Mouse (Mus musculus) hindbrain, embryonic 12.5 days (tissue): ENCODE measurements around the gene P3h2. TPM values are rescaled to one million over a fixed set of nuclear protein-coding genes. Genes with fewer than 3 reads are reported as not detected.

Source experiments
- ATAC-seq: fragments of 200-750 bp; cut with Nextera tagmentation; 2 replicates; pipeline ENCODE4 v1.8.0; 2017; ENCODE audit warnings: moderate TSS enrichment; ENCODE audit not compliant: low FRiP score
- H3K27ac ChIP-seq: fragments of 300-500 bp; sonication (generic); 2 replicates; pipeline ENCODE4 v1.5.1; 2016; ENCODE audit warnings: mild to moderate bottlenecking
- H3K27me3 ChIP-seq: fragments of 300-500 bp; sonication (generic); 2 replicates; pipeline ENCODE4 v1.6.1; 2016; ENCODE audit warnings: mild to moderate bottlenecking
- H3K36me3 ChIP-seq: fragments of 300-500 bp; sonication (generic); 2 replicates; pipeline ENCODE4 v1.6.1; 2016; ENCODE audit warnings: mild to moderate bottlenecking
- H3K4me1 ChIP-seq: fragments of 300-500 bp; sonication (generic); 2 replicates; pipeline ENCODE4 v1.6.1; 2016
- H3K4me2 ChIP-seq: fragments of 300-500 bp; sonication (generic); replicated peaks from 2 replicates; pipeline ENCODE4 v1.6.1; 2016; ENCODE audit warnings: mild to moderate bottlenecking
- H3K4me3 ChIP-seq: fragments of 300-500 bp; sonication (generic); 2 replicates; pipeline ENCODE4 v1.5.1; 2016; ENCODE audit warnings: mild to moderate bottlenecking
- H3K9ac ChIP-seq: fragments of 300-500 bp; sonication (generic); 2 replicates; pipeline ENCODE4 v1.6.1; 2016; ENCODE audit warnings: mild to moderate bottlenecking, moderate library complexity
- H3K9me3 ChIP-seq: fragments of 300-500 bp; sonication (generic); replicated peaks from 2 replicates; pipeline ENCODE4 v1.6.1; 2016; ENCODE audit warnings: mild to moderate bottlenecking
- WGBS: fragments of 180-500 bp; shearing (Covaris S2); methylation state at CpG from one replicate; pipeline ENCODE4 v1.1.7; 2016; 5-methylcytosine and 5-hydroxymethylcytosine counted together
- polyA plus RNA-seq: library from polyadenylated mRNA; unstranded; fragments of >200 nt; fragmentation: Nextera tagmentation; extraction: Ambion mirVana; gene quantifications from 2 replicates; pipeline ENCODE4 v1.2.1, GENCODE M21; 2016

The P3h2 gene
- polyA plus RNA-seq, result 2.3 and 3.5 TPM in 2 replicates

DNA sequence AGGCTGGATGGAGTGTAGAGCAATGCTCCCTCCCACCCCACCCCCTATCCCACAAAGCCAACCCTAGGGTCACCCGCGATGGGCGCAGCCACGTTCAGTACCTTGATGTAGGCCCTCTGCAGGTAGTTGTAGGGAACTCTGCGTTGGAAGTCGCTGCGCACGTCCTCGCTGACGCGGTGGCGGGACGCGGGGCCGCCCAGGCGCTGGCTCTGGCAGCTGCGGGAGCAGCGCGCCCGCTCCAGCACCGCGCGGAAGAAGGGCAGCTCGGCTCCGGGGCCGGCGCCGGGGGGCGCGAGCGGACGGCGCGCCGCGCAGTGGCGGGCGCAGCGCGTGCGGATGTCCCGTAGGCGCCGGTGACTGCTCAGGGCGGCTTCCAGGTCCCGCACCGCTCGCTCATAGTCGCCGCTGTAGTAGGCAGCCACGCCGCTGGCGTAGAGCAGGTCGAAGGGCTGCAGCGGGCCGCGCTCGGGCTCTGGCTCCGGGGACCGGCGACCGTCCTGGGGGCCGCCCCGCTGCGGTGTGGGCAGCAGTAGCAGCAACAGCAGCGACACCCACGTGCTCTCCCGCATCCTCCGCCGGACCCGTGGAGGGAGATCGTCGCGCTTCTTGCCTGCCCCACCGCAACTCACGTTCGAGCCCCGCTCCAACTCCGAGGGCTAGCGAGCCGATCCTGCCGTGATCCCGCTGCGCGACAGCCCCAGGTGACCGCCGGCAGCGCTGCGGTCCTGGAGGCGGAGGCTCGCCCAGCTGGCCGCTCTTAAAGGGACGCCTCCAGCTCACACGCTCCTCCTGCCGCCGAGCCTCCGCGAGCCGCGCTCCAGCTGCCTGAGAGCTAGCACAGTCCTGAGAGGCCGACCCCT, at the start of gene P3h2:
P3h2 (minus strand) TSS at position 670 of the 860 bp plus-strand sequence.
- peak within 1 kb of the TSS; percentile 80 for H3K27ac ChIP-seq
- no peaks in the 10 kb centered on the region for H3K36me3 ChIP-seq
- under 1% methylated on average over 82 of the region's 101 CpGs for WGBS
- H3K9ac ChIP-seq, result peak within 1 kb of the TSS; percentile 66
- peaks cover 6% of the 10 kb centered on the region; the same call in 1 of the 2 replicates for H3K4me1 ChIP-seq
- ATAC-seq, result peak; percentile 96
- H3K4me3 ChIP-seq, result peak within 1 kb of the TSS; percentile 68
- H3K9me3 ChIP-seq, result no peaks in the 10 kb centered on the region
- H3K4me2 ChIP-seq, result peak within 1 kb of the TSS; percentile 90
- peaks cover 21% of the 10 kb centered on the region for H3K27me3 ChIP-seq

GRCm38 (mm10) chr16:26152258-26152657, 46.7 kb upstream of the P3h2 start:
- Histone ChIP-seq H3K27ac (no peak overlapping the region), H3K4me2 (no peak overlapping the region), H3K4me3 (no peak overlapping the region), H3K27me3 (no peaks in the 10 kb centered on the region), H3K9ac (no peak overlapping the region), H3K36me3 (no peaks in the 10 kb centered on the region), H3K4me1 (no peaks in the 10 kb centered on the region), H3K9me3 (no peaks in the 10 kb centered on the region)
- ATAC-seq, result no peak
- 92% methylated on average over 2 of the region's 2 CpGs for WGBS

GRCm38 (mm10) chr16:26150943-26151342, 45.4 kb upstream of the P3h2 start:
- Histone ChIP-seq H3K27ac (no peak overlapping the region), H3K9me3 (no peaks in the 10 kb centered on the region), H3K9ac (no peak overlapping the region), H3K36me3 (no peaks in the 10 kb centered on the region), H3K4me1 (no peaks in the 10 kb centered on the region), H3K4me2 (no peak overlapping the region), H3K4me3 (no peak overlapping the region), H3K27me3 (no peaks in the 10 kb centered on the region)
- 90% methylated on average over 1 of the region's 1 CpGs for WGBS
- ATAC-seq, result no peak

- H3K4me2 ChIP-seq, result no peak overlapping the region
- ATAC-seq, result no peak
- H3K27ac ChIP-seq, result no peak overlapping the region
- no peaks in the 10 kb centered on the region for H3K36me3 ChIP-seq
- no peak overlapping the region for H3K4me3 ChIP-seq
- 91% methylated on average over 1 of the region's 1 CpGs for WGBS
- H3K27me3 ChIP-seq, result no peaks in the 10 kb centered on the region
- H3K9ac ChIP-seq, result no peak overlapping the region
- no peaks in the 10 kb centered on the region for H3K9me3 ChIP-seq
- no peaks in the 10 kb centered on the region for H3K4me1 ChIP-seq
Observed at GRCm38 (mm10) chr16:26146853-26147252, 41.3 kb upstream of the P3h2 start.

DNA sequence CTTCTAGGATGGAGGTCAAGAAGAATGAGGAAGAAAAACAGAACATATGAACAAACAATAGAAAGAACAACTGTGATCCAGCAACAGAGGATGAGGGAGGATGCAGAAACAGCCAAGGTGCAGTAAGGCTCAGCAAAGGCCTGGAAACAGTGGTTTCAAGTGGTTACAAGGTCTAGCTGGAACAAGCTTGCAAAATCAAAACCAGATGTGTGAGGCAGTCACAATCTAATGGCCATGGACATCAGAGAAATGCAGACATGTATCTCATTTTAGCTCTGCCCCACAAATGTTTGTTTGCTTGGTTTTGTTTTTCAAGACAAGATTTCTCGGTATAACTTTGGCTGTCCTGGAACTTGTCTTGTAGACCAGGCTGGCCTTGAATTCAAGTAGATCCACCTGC, 25.5 kb upstream of the P3h2 start:
- Histone ChIP-seq H3K4me2 (no peak overlapping the region), H3K4me1 (no peaks in the 10 kb centered on the region), H3K27me3 (no peaks in the 10 kb centered on the region), H3K9me3 (no peaks in the 10 kb centered on the region), H3K27ac (no peak overlapping the region), H3K36me3 (no peaks in the 10 kb centered on the region), H3K4me3 (no peak overlapping the region), H3K9ac (no peak overlapping the region)
- ATAC-seq, result no peak
- WGBS, result 71% methylated on average over 1 of the region's 1 CpGs

- Histone ChIP-seq H3K36me3 (no peaks in the 10 kb centered on the region), H3K27ac (0 out of 2 replicates have a peak overlapping the region, but pooled peaks have one; percentile 12)
- WGBS, result 75% methylated on average over 5 of the region's 5 CpGs
Observed at GRCm38 (mm10) chr16:26106618-26107017, 1.0 kb upstream of the P3h2 start.

GRCm38 (mm10) chr16:26106041-26106617, 545 bp upstream of the P3h2 start:
- peak; percentile 24; the same call in 1 of the 2 replicates for ATAC-seq
- Histone ChIP-seq H3K4me1 (peaks cover 6% of the 10 kb centered on the region; the same call in 1 of the 2 replicates), H3K27ac (peak overlapping the region; percentile 80; the same call in 1 of the 2 replicates), H3K4me2 (peak overlapping the region; percentile 90), H3K4me3 (peak overlapping the region; percentile 68), H3K36me3 (no peaks in the 10 kb centered on the region), H3K9me3 (no peaks in the 10 kb centered on the region), H3K9ac (peak overlapping the region; percentile 66), H3K27me3 (peaks cover 21% of the 10 kb centered on the region)
- WGBS, result 16% methylated on average over 5 of the region's 5 CpGs

More at GRCm38 (mm10) chr16:26106618-26107017, 1.0 kb upstream of the P3h2 start:
- Histone ChIP-seq H3K27me3 (peaks cover 21% of the 10 kb centered on the region), H3K9ac (no peak overlapping the region), H3K4me2 (no peak overlapping the region), H3K9me3 (no peaks in the 10 kb centered on the region), H3K4me3 (no peak overlapping the region), H3K4me1 (peaks cover 6% of the 10 kb centered on the region; the same call in 1 of the 2 replicates)
- no peak for ATAC-seq

DNA sequence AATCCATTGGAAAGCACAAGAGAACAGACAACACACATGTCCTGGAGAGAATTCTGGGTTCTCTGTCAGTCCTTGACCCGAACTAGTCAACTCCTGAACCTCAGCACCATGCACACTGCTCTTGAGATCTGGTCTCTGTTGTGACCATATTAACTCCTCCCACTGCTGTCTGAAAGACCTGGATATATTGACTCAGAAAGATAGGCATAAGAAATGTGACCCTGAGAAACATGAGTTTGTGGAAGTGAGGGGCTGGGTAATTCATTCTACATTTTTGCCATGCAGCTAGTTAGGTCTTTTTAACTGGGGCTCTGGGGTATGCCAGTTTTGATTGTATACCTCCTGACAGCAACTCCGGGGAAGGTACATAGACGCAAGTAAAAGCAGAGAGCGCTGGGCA, 1.3 kb downstream of the P3h2 start:
- no peak for ATAC-seq
- Histone ChIP-seq H3K4me2 (peak overlapping the region; percentile 90), H3K9ac (no peak overlapping the region), H3K4me3 (peak overlapping the region; percentile 68), H3K9me3 (no peaks in the 10 kb centered on the region), H3K27me3 (peaks cover 21% of the 10 kb centered on the region), H3K27ac (no peak overlapping the region), H3K4me1 (peaks cover 6% of the 10 kb centered on the region; the same call in 1 of the 2 replicates), H3K36me3 (no peaks in the 10 kb centered on the region)
- 38% methylated on average over 4 of the region's 4 CpGs for WGBS

DNA sequence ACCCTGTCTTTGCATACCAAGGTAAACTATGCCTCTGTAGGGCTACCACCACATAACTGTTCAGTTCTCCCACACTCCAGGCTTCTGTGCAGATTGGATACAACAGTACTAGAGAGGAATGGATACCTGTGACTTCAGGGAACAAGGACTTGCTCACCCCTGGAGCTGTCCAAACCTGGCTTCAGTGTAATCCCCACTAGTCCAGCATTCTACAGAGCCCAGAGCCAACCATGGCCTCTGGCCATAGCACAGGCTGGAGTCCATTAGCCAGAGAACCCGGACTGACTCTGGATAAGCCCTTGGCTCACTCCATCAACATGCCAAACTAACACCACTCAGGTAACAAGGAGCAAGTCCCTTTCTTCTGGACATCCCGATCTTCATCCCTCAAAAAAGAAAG, 2.7 kb downstream of the P3h2 start:
- no peaks in the 10 kb centered on the region for H3K9me3 ChIP-seq
- 73% methylated on average over 2 of the region's 2 CpGs for WGBS
- H3K36me3 ChIP-seq, result no peaks in the 10 kb centered on the region
- H3K4me2 ChIP-seq, result no peak overlapping the region
- no peak overlapping the region for H3K4me3 ChIP-seq
- peaks cover 6% of the 10 kb centered on the region; the same call in 1 of the 2 replicates for H3K4me1 ChIP-seq
- no peak overlapping the region for H3K9ac ChIP-seq
- peaks cover 21% of the 10 kb centered on the region for H3K27me3 ChIP-seq
- H3K27ac ChIP-seq, result no peak overlapping the region
- no peak for ATAC-seq

DNA sequence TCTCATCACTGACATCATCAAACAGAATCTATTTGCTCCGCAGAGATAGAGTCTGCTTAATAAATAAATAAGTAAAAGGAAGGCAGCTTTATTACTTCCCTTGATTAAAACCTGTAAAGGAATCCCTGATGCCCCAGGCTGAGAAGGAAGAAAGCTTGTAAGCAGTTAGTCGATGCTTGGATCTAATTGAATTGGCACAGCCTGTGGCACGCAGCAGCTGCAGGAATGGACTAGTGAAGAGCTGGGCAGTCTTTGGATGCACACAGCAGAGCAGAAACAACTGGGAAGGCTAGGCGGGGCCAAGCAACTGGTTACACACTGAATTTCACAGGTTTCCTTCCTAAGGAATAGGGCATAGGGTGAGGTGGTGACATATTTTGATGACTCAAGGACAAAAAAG, 5.4 kb downstream of the P3h2 start:
- no peak for ATAC-seq
- no peaks in the 10 kb centered on the region for H3K9me3 ChIP-seq
- no peaks in the 10 kb centered on the region for H3K36me3 ChIP-seq
- no peak overlapping the region for H3K27ac ChIP-seq
- no peak overlapping the region for H3K9ac ChIP-seq
- H3K4me1 ChIP-seq, result no peaks in the 10 kb centered on the region
- WGBS, result 60% methylated on average over 4 of the region's 4 CpGs
- H3K4me3 ChIP-seq, result no peak overlapping the region
- H3K27me3 ChIP-seq, result peaks cover 16% of the 10 kb centered on the region
- H3K4me2 ChIP-seq, result no peak overlapping the region

DNA sequence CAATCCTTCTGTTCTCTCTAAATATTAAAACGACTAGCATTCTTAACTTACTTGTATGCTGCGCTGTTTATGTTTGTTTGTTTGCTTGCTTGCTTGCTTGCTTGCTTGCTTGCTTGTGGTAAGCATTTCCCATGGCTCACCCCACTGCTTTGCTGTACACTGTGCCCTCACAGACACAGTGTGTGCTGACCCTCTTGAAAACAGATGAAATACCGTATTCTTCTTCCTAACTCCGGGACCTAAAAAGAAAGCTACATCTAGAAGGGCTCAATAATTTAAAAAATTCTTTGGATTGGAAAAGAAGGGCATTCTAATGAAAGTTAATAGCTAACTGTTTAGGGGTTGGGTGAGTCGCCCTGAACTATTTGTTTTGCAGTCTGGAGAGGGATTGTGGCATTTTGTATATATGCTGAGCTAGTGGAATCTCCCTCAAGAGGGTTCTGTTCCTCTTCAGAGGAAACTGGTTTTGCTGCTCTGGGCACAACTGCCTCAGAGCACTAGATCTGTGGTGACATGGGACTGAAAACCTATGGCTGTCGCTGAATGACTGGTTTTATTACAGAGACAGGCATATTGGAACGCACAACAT, 9.8 kb downstream of the P3h2 start:
- Histone ChIP-seq H3K4me2 (no peak overlapping the region), H3K4me3 (no peak overlapping the region), H3K9ac (no peak overlapping the region), H3K27ac (no peak overlapping the region), H3K4me1 (no peaks in the 10 kb centered on the region), H3K9me3 (no peaks in the 10 kb centered on the region), H3K27me3 (no peaks in the 10 kb centered on the region), H3K36me3 (no peaks in the 10 kb centered on the region)
- 76% methylated on average over 7 of the region's 7 CpGs for WGBS
- ATAC-seq, result no peak

DNA sequence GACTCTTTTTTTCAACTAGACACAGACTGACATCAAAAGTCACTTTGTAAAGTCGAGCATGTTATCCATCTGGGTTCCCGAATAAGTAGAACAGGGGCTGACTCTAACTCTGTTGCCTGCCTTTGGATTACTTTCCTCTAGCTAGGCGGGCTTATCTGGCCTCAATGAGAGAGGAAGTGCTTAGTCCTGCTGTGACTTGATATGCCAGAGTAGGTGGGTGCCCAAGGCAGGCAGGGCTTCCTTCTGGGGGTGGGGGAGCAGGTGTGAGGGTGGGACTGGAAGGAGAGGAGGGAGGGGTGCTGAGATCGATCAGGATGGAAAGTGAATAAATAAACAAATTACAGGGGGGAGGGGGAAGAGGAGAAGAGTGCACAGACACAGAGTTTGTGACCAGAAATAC, 11.7 kb downstream of the P3h2 start:
- no peaks in the 10 kb centered on the region for H3K27me3 ChIP-seq
- H3K4me1 ChIP-seq, result no peaks in the 10 kb centered on the region

More for the DNA sequence above, 11.7 kb downstream of the P3h2 start:
- H3K9me3 ChIP-seq, result peaks cover 3% of the 10 kb centered on the region; the same call in 1 of the 2 replicates
- WGBS, result 72% methylated on average over 4 of the region's 4 CpGs
- H3K4me2 ChIP-seq, result no peak overlapping the region
- H3K4me3 ChIP-seq, result no peak overlapping the region
- H3K36me3 ChIP-seq, result no peaks in the 10 kb centered on the region
- no peak overlapping the region for H3K27ac ChIP-seq
- no peak overlapping the region for H3K9ac ChIP-seq
- no peak for ATAC-seq
